Mouse (Mus musculus) MEL (cell line): ENCODE data around the gene Zbtb34. TPM values are rescaled to one million over a fixed set of nuclear protein-coding genes. Genes with fewer than 3 reads are reported as not detected.
A peak's percentile ranks its signal among the peaks of the same experiment; 100 is the strongest.

Source experiments
- DNase-seq: peaks from one replicate; pipeline ENCODE4 v3.0.0; 2011; ENCODE audit warnings: low read depth, low spot score
- H3K27ac ChIP-seq: 2 replicates; pipeline ENCODE4 v1.5.1; 2012; ENCODE audit warnings: low read depth, mild to moderate bottlenecking, control low read depth, low read length, moderate library complexity; ENCODE audit not compliant: control insufficient read depth
- H3K27me3 ChIP-seq, 2 experiments: fragments of 150-350 bp in 1 of 2; sonication (generic) in 1 of 2; 2 replicates each; pipeline ENCODE4 v1.6.1; 2012; ENCODE audit warnings: low read length in 2 of 2, mild to moderate bottlenecking in 2 of 2, improper control_type of control experiment in 1 of 2, moderate library complexity in 1 of 2; ENCODE audit not compliant: insufficient read depth in 2 of 2, control insufficient read depth in 1 of 2
- H3K36me3 ChIP-seq, 2 experiments: 2 replicates each; pipeline ENCODE4 v1.6.1; 2012 to 2014; ENCODE audit warnings: low read length in 2 of 2, improper control_type of control experiment in 1 of 2, inconsistent platforms in 1 of 2, mild to moderate bottlenecking in 1 of 2; ENCODE audit not compliant: insufficient read depth in 2 of 2, control insufficient read depth in 1 of 2
- H3K4me1 ChIP-seq, 2 experiments: fragments of 150-350 bp in 1 of 2; sonication (generic) in 1 of 2; 2 replicates each; pipeline ENCODE4 v1.6.1; 2012; ENCODE audit warnings: low read length in 2 of 2, improper control_type of control experiment in 1 of 2, mild to moderate bottlenecking in 1 of 2; ENCODE audit not compliant: insufficient read depth in 2 of 2, control insufficient read depth in 1 of 2
- H3K4me3 ChIP-seq, 2 experiments: fragments of 150-350 bp in 1 of 2; sonication (generic) in 1 of 2; 2 replicates each; pipeline ENCODE4 v1.5.1; 2012; ENCODE audit warnings: low read depth in 2 of 2, low read length in 2 of 2, mild to moderate bottlenecking in 2 of 2, moderate library complexity in 2 of 2, control low read depth in 1 of 2, improper control_type of control experiment in 1 of 2; ENCODE audit not compliant: control insufficient read depth in 1 of 2, insufficient read depth in 1 of 2
- H3K79me2 ChIP-seq: 2 replicates; pipeline ENCODE4 v1.6.1; 2012; ENCODE audit warnings: mild to moderate bottlenecking, low read length, moderate library complexity; ENCODE audit not compliant: control insufficient read depth, poor library complexity, insufficient read depth
- H3K9ac ChIP-seq: 2 replicates; pipeline ENCODE4 v1.6.1; 2012; ENCODE audit warnings: low read depth, mild to moderate bottlenecking, control low read depth, low read length, moderate library complexity; ENCODE audit not compliant: control insufficient read depth, poor library complexity, severe bottlenecking
- H3K9me3 ChIP-seq: fragments of 150-350 bp; sonication (generic); replicated peaks from 2 replicates; pipeline ENCODE4 v1.6.1; 2012; ENCODE audit warnings: mild to moderate bottlenecking, low read length, improper control_type of control experiment, moderate library complexity; ENCODE audit not compliant: insufficient read depth
- CHD1 ChIP-seq: IDR thresholded peaks from 2 replicates; pipeline ENCODE4 v1.6.1; 2012; ENCODE audit warnings: low read depth, mild to moderate bottlenecking, inconsistent platforms, low read length, improper control_type of control experiment
- CHD2 ChIP-seq: IDR thresholded peaks from 2 replicates; pipeline ENCODE4 v1.6.1; 2011; ENCODE audit warnings: low read length, improper control_type of control experiment
- ETS1 ChIP-seq: IDR thresholded peaks from 2 replicates; pipeline ENCODE4 v1.6.1; 2012; ENCODE audit warnings: low read depth, mild to moderate bottlenecking, inconsistent platforms, low read length, improper control_type of control experiment, moderate library complexity
- GABPA ChIP-seq: IDR thresholded peaks from 2 replicates; pipeline ENCODE4 v1.6.1; 2012; ENCODE audit warnings: low read depth, mild to moderate bottlenecking, inconsistent platforms, low read length, improper control_type of control experiment, moderate library complexity
- GATA1 ChIP-seq: IDR thresholded peaks from 2 replicates; pipeline ENCODE4 v1.6.1; 2011; ENCODE audit warnings: low read depth, low read length, improper control_type of control experiment
- HCFC1 ChIP-seq: IDR thresholded peaks from 2 replicates; pipeline ENCODE4 v1.6.1; 2012; ENCODE audit warnings: low read depth, mild to moderate bottlenecking, inconsistent platforms, low read length, improper control_type of control experiment, moderate library complexity
- KAT2A ChIP-seq: conservative IDR thresholded peaks from 2 replicates; pipeline ENCODE4 v1.6.1; 2012; ENCODE audit warnings: low read depth, low read length, improper control_type of control experiment, inconsistent platforms
- MAFK ChIP-seq: IDR thresholded peaks from 2 replicates; pipeline ENCODE4 v1.6.1; 2011; ENCODE audit warnings: low read depth, mild to moderate bottlenecking, low read length, improper control_type of control experiment, borderline replicate concordance
- MAX ChIP-seq: IDR thresholded peaks from 2 replicates; pipeline ENCODE4 v1.6.1; 2011; ENCODE audit warnings: low read length, improper control_type of control experiment
- MAZ ChIP-seq: IDR thresholded peaks from 2 replicates; pipeline ENCODE4 v1.6.1; 2012; ENCODE audit warnings: low read depth, mild to moderate bottlenecking, inconsistent platforms, low read length, improper control_type of control experiment
- MEF2A ChIP-seq: IDR thresholded peaks from 2 replicates; pipeline ENCODE4 v1.6.1; 2014; ENCODE audit warnings: low read depth, mild to moderate bottlenecking, inconsistent platforms, low read length, improper control_type of control experiment; ENCODE audit not compliant: poor library complexity, insufficient replicate concordance, severe bottlenecking; ENCODE audit errors: extremely low read depth
- MYB ChIP-seq: IDR thresholded peaks from 2 replicates; pipeline ENCODE4 v1.6.1; 2011; ENCODE audit warnings: mild to moderate bottlenecking, low read depth, low read length, improper control_type of control experiment
- MYC ChIP-seq: IDR thresholded peaks from 2 replicates; pipeline ENCODE4 v1.6.1; 2011; ENCODE audit warnings: low read depth, mild to moderate bottlenecking, low read length, improper control_type of control experiment, moderate library complexity
- NRF1 ChIP-seq: IDR thresholded peaks from 2 replicates; pipeline ENCODE4 v1.6.1; 2014; ENCODE audit warnings: low read depth, mild to moderate bottlenecking, inconsistent platforms, low read length, improper control_type of control experiment, moderate library complexity; ENCODE audit not compliant: poor library complexity, insufficient read depth, severe bottlenecking
- POLR2A ChIP-seq, 2 experiments: IDR thresholded peaks; 2 replicates each; pipeline ENCODE4 v1.6.1; 2011 to 2012; ENCODE audit warnings: low read length in 2 of 2, mild to moderate bottlenecking in 2 of 2, control low read depth in 1 of 2, improper control_type of control experiment in 1 of 2, low read depth in 1 of 2, moderate library complexity in 1 of 2; ENCODE audit not compliant: control insufficient read depth in 1 of 2, insufficient read depth in 1 of 2, poor library complexity in 1 of 2
- POLR2AphosphoS2 ChIP-seq: IDR thresholded peaks from 2 replicates; pipeline ENCODE4 v1.6.1; 2011; ENCODE audit warnings: low read length, improper control_type of control experiment
- POLR2AphosphoS5 ChIP-seq: IDR thresholded peaks from 2 replicates; pipeline ENCODE4 v1.6.1; 2012; ENCODE audit warnings: low read depth, borderline replicate concordance, mild to moderate bottlenecking, inconsistent platforms, low read length, moderate library complexity, mixed read lengths
- RAD21 ChIP-seq: IDR thresholded peaks from 2 replicates; pipeline ENCODE4 v1.6.1; 2011; ENCODE audit warnings: mild to moderate bottlenecking, low read depth, low read length, improper control_type of control experiment
- SMC3 ChIP-seq: IDR thresholded peaks from 2 replicates; pipeline ENCODE4 v1.6.1; 2011; ENCODE audit warnings: low read depth, low read length, improper control_type of control experiment
- USF2 ChIP-seq, 2 experiments: IDR thresholded peaks; 2 replicates each; pipeline ENCODE4 v1.6.1; 2011 to 2012; ENCODE audit warnings: improper control_type of control experiment in 2 of 2, low read length in 2 of 2, borderline replicate concordance in 1 of 2, inconsistent platforms in 1 of 2, low read depth in 1 of 2, mild to moderate bottlenecking in 1 of 2; ENCODE audit not compliant: insufficient read depth in 1 of 2
- ZKSCAN1 ChIP-seq: IDR thresholded peaks from 2 replicates; pipeline ENCODE4 v1.6.1; 2012; ENCODE audit warnings: low read depth, mild to moderate bottlenecking, inconsistent platforms, low read length, improper control_type of control experiment, moderate library complexity
- ZMIZ1 ChIP-seq: IDR thresholded peaks from 2 replicates; pipeline ENCODE4 v1.6.1; 2012; ENCODE audit warnings: low read depth, mild to moderate bottlenecking, inconsistent platforms, low read length, improper control_type of control experiment, moderate library complexity
- ZNF384 ChIP-seq: IDR thresholded peaks from 2 replicates; pipeline ENCODE4 v1.6.1; 2012; ENCODE audit warnings: low read depth, mild to moderate bottlenecking, inconsistent platforms, low read length, improper control_type of control experiment
- polyA plus RNA-seq, 2 experiments: library from polyadenylated mRNA; stranded (reverse) in 1 of 2; unstranded in 1 of 2; fragments of >175 nt in 1 of 2; fragments of >200 nt in 1 of 2; gene quantifications; 2 replicates each; pipeline versions ENCODE4 v1.2.1 to v1.2.4; 2012; ENCODE audit warnings: low replicate concordance in 2 of 2, low read depth in 1 of 2; ENCODE audit not compliant: insufficient read length in 2 of 2, insufficient read depth in 1 of 2, missing spikeins in 1 of 2
- total RNA-seq: library from RNA; depleted of rRNA; stranded (reverse); fragments of 300-350 nt; gene quantifications from 2 replicates; pipeline ENCODE4 v1.2.3, GENCODE M21; 2012

Gene Zbtb34
- total and polyA plus RNA-seq, 3 experiments, result 9.6 to 10.1 TPM; not detected in 1

DNA sequence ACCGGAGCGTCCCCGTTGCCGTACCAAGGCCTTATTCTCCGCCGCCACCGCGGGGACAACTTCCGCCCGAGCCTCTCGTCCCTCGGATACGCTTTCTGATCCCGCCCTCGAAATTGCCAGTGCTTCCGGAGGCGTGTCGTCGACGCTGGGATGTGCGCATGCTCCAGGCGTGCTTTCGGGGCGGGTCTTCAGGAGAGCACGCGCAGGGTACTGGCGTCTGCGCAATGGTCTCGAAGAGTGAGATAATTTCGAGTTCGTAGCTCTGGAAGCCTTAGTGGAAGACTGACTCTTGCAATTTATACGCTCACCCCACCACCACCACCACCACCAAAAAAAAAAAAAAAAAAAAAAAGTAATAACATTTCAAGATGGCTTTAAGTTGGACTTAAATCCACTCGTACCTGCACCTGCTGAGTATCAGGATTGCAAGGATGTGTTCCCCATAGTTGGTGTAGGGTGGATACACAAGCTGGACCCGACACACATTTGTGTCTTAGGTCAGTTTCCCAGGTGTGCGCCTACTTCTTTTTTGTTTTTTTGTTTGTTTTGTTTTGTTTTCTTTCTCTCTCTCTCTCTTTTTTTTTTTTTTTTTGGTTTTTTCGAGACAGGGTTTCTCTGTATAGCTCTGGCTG is 37.5 kb upstream of the Zbtb34 start, which contains the start of gene Zbtb43 (continued):
- TF ChIP-seq KAT2A (peak; percentile 73; the same call in 1 of the 2 replicates), ZNF384 (peak; percentile 84), GABPA (no peak), ZKSCAN1 (no peak), POLR2AphosphoS2 (peak; percentile 77; the same call in 1 of the 2 replicates), MAZ (no peak), MYC (peak; percentile 57; the same call in 1 of the 2 replicates), CHD2 (no peak), CHD1 (no peak), ZMIZ1 (no peak), NRF1 (peak; percentile 95), ETS1 (no peak), MEF2A (no peak), MAFK (no peak), MAX (peak; percentile 82), GATA1 (no peak), USF2 (IDR thresholded peaks at IDR 0.05; ENCODE audit: borderline replicate concordance in 1 of 2, insufficient read depth in 1 of 2, low read depth in 1 of 2, low read length in 2 of 2) (no peak), RAD21 (no peak), MYB (no peak), SMC3 (no peak)
- TF ChIP-seq, all 39 proteins: peak for 15

- H3K36me3 ChIP-seq, result peaks cover 0 to 13% of the 10 kb centered on the region in 2 experiments
- H3K4me1 ChIP-seq, result peaks cover 0 to 6% of the 10 kb centered on the region in 2 experiments; a peak in 1 of 4 replicates
- peak overlapping the region; percentile 79 to 94 for H3K4me3 ChIP-seq
- H3K79me2 ChIP-seq, result peaks cover 34% of the 10 kb centered on the region
- H3K27me3 ChIP-seq, result no peaks in the 10 kb centered on the region; a peak in 2 of 4 replicates
- H3K9me3 ChIP-seq, result no peaks in the 10 kb centered on the region
- DNase-seq, result peak; percentile 39
- peak overlapping the region; percentile 90 for H3K9ac ChIP-seq
- peak overlapping the region; percentile 44 for H3K27ac ChIP-seq
- TF ChIP-seq HCFC1 (no peak), MYC (no peak), POLR2AphosphoS5 (no peak), ZNF384 (no peak), POLR2A (IDR thresholded peaks at IDR 0.05; ENCODE audit: control insufficient read depth in 1 of 2, insufficient read depth in 1 of 2, low read depth in 1 of 2, low read length in 2 of 2, poor library complexity in 1 of 2) (peak in 1 of 2 experiments; percentile 74; a peak in 2 of 4 replicates)
- TF ChIP-seq, all 39 proteins: peak for 1
Observed at GRCm38 (mm10) chr2:33467546-33468465, 36.7 kb upstream of the Zbtb34 start.
